Mouse (Mus musculus): ENCODE data around the gene Ptprt.

DNA sequence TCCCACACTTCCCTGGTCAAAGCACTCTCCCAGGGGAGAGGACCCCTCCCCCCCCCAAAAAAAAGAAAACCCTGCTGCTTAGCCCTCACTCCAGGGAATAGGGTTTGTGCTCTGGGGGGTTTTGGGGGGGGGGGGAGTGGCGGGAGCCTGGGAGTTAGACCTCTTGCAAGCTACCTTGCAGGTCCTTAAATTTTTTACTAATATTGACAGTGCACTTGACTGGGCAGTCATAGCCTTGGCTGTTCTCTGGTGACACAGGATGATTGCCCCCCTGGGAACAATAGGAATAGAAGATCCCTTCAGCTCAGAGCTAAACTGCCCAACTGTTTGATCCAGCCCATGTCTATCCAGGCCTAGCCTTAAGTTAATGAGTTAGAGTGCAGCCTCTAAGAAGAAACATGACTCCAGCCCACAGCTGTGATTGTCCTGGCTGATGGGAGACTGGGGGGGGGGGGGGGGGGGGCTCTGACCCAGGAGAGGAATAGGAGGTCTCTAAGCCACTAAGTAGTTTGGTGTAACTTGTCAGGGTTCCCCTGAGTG is 1.6 kb upstream of the Ptprt start:
- TF ChIP-seq POLR2A (IDR thresholded peaks at IDR 0.05; ENCODE audit: insufficient read depth, low read depth, low read length) (no peak), CTCF (IDR thresholded peaks at IDR 0.05) (no peak)

All from heart, adult 2 months (tissue).